9 mouse cellular contexts compared by ENCODE assay signal in the genomic region with DNA sequence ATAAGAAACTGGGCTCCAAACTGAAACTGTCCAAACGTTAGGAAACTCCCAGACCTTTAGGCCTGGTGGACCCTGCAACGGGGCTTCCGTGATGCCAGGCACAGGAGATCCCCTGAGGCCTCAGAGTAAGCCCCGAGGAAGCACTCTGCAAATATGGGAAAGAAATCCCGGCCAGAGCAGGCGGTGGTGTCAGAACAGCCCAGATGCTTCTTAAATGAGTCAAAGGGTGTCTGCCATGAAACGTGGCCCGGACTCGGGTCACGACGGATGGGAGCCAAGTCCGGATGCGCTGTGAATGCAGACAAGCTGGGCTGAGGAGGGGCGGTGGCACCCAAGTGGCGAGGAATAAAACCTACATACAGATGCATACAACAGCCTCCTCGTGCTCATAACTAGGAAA. TPM values are rescaled to one million over a fixed set of nuclear protein-coding genes. Genes with fewer than 3 reads are reported as not detected.
DNase-seq lines count a peak whose midpoint lies in the region; ATAC-seq lines count a peak whose summit lies in the region.
"Had no signal": no experiment of that assay in that cellular context is flagged by ENCODE, and none has a peak within 500 bp of the region (broad histone marks: within the 10 kb centered on the region; RNA-seq: fewer than 3 reads in every experiment).

No protein-coding gene starts in this region.

- intact Hi-C loops in heart, postnatal 10 days (cut with DNase I) = no loop called here

- DNase-seq in forebrain, embryonic 11.5 days (ENCODE audit: low spot score) = peak; percentile 84
- DNase-seq in embryonic facial prominence, embryonic 11.5 days (ENCODE audit: low spot score) = peak; percentile 82
- DNase-seq in heart, postnatal 10 days = peak; percentile 64 to 70
- DNase-seq in kidney, postnatal 14 days = peak; percentile 70
- DNase-seq in thymus, postnatal 14 days = peak; percentile 78
- no peak for DNase-seq in layer of hippocampus, adult 18-20 months (ENCODE audit: low spot score in 2 of 2)

- peak overlapping the region; percentile 51; the same call in 1 of the 2 replicates for H3K27ac ChIP-seq in forebrain, embryonic 11.5 days (ENCODE audit: low read depth, low read length)
- no peak overlapping the region for H3K27ac ChIP-seq in forebrain, embryonic 15.5 days (replicated peaks)
- H3K27ac ChIP-seq in embryonic facial prominence, embryonic 11.5 days (replicated peaks; ENCODE audit: low read depth, low read length) = no peak overlapping the region; the same call in 1 of the 2 replicates

- no peaks in the 10 kb centered on the region for H3K27me3 ChIP-seq in forebrain, embryonic 11.5 days (ENCODE audit: control insufficient read depth, insufficient read depth, low read length)
- no peaks in the 10 kb centered on the region for H3K27me3 ChIP-seq in forebrain, embryonic 15.5 days
- no peaks in the 10 kb centered on the region for H3K27me3 ChIP-seq in embryonic facial prominence, embryonic 11.5 days (ENCODE audit: control insufficient read depth, insufficient read depth, low read length)

- no peaks in the 10 kb centered on the region for H3K36me3 ChIP-seq in forebrain, embryonic 11.5 days (ENCODE audit: control insufficient read depth, insufficient read depth, low read length)
- no peaks in the 10 kb centered on the region for H3K36me3 ChIP-seq in forebrain, embryonic 15.5 days
- H3K36me3 ChIP-seq in embryonic facial prominence, embryonic 11.5 days (replicated peaks; ENCODE audit: control insufficient read depth, insufficient read depth, low read depth, low read length) = no peaks in the 10 kb centered on the region

- H3K4me1 ChIP-seq in forebrain, embryonic 11.5 days (replicated peaks; ENCODE audit: control insufficient read depth, insufficient read depth, low read length) = peaks cover 28% of the 10 kb centered on the region
- H3K4me1 ChIP-seq in forebrain, embryonic 15.5 days = peaks cover 19% of the 10 kb centered on the region
- H3K4me1 ChIP-seq in embryonic facial prominence, embryonic 11.5 days (ENCODE audit: control insufficient read depth, insufficient read depth, low read length) = peaks cover 3% of the 10 kb centered on the region; the same call in 1 of the 2 replicates

- 0 out of 2 replicates have a peak overlapping the region, but pooled peaks have one; percentile 3 for H3K9ac ChIP-seq in forebrain, embryonic 11.5 days (ENCODE audit: low read length)
- no peak overlapping the region for H3K9ac ChIP-seq in forebrain, embryonic 15.5 days (replicated peaks)
- no peak overlapping the region for H3K9ac ChIP-seq in embryonic facial prominence, embryonic 11.5 days (replicated peaks; ENCODE audit: low read length)

- H3K4me3 ChIP-seq in forebrain, embryonic 11.5 days (ENCODE audit: low read depth, low read length) = no peak overlapping the region
- H3K4me3 ChIP-seq in forebrain, embryonic 15.5 days = no peak overlapping the region
- H3K4me3 ChIP-seq in embryonic facial prominence, embryonic 11.5 days (ENCODE audit: low read depth, low read length) = no peak overlapping the region

- no peaks in the 10 kb centered on the region for H3K9me3 ChIP-seq in forebrain, embryonic 11.5 days (ENCODE audit: control insufficient read depth, low read length)
- no peaks in the 10 kb centered on the region for H3K9me3 ChIP-seq in forebrain, embryonic 15.5 days
- no peaks in the 10 kb centered on the region for H3K9me3 ChIP-seq in embryonic facial prominence, embryonic 11.5 days (replicated peaks; ENCODE audit: control insufficient read depth, low read length)

- peak; percentile 57 for ATAC-seq in forebrain, embryonic 11.5 days (replicated peaks; ENCODE audit: low FRiP score)
- no peak for ATAC-seq in forebrain, embryonic 15.5 days (replicated peaks)
- peak; percentile 6; the same call in 1 of the 2 replicates for ATAC-seq in embryonic facial prominence, embryonic 11.5 days (replicated peaks; ENCODE audit: insufficient number of reproducible peaks, low FRiP score, low TSS enrichment, low read depth)
- ATAC-seq in megakaryocyte-erythroid progenitor cell, adult 5-6 weeks (replicated peaks; ENCODE audit: low FRiP score, low TSS enrichment, poor library complexity, severe bottlenecking) = peak; percentile 51

- WGBS in forebrain, embryonic 11.5 days = 1% methylated on average over 16 of the region's 16 CpGs
- WGBS in forebrain, embryonic 15.5 days = 5% methylated on average over 16 of the region's 16 CpGs
- 2% methylated on average over 16 of the region's 16 CpGs for WGBS in embryonic facial prominence, embryonic 11.5 days

- peak overlapping the region; percentile 40; the same call in 1 of the 2 replicates for H3K4me2 ChIP-seq in forebrain, embryonic 11.5 days (ENCODE audit: low read depth, low read length, severe bottlenecking)
- no peak overlapping the region for H3K4me2 ChIP-seq in forebrain, embryonic 15.5 days (replicated peaks)
- H3K4me2 ChIP-seq in embryonic facial prominence, embryonic 11.5 days (ENCODE audit: low read depth, low read length) = peak overlapping the region; percentile 33

RNA-seq across cellular contexts. Expression of gene C130032M10Rik, which starts 11.6 kb away (rescaled TPM):
- polyA plus RNA-seq in forebrain, embryonic 11.5 days (2014; fragmentation: Nextera tagmentation; extraction: Ambion mirVana) = not detected in 2 replicates
- not detected in 2 replicates for polyA plus RNA-seq in forebrain, embryonic 15.5 days (2015; fragmentation: Nextera tagmentation; extraction: Ambion mirVana)
- polyA plus RNA-seq in embryonic facial prominence, embryonic 11.5 days (2014; fragmentation: Nextera tagmentation; extraction: Ambion mirVana) = not detected in 2 replicates
- not detected for total RNA-seq in heart, postnatal 10 days (2021)
- total RNA-seq in megakaryocyte-erythroid progenitor cell, adult 5-6 weeks (2014; fragmentation: Nextera tagmentation) = not detected in 2 replicates
- total RNA-seq in megakaryocyte-erythroid progenitor cell, adult 5-6 weeks (2017) = not detected in 2 replicates
- total RNA-seq in layer of hippocampus, adult 18-20 months (2021) = not detected
- total RNA-seq: MEL had no signal

RNA-seq across cellular contexts. Expression of gene Ccr4, which starts 22.4 kb away (rescaled TPM):
- polyA plus RNA-seq in forebrain, embryonic 11.5 days (2014; fragmentation: Nextera tagmentation; extraction: Ambion mirVana) = not detected in 2 replicates
- not detected in 2 replicates for polyA plus RNA-seq in forebrain, embryonic 15.5 days (2015; fragmentation: Nextera tagmentation; extraction: Ambion mirVana)
- not detected in 2 replicates for polyA plus RNA-seq in embryonic facial prominence, embryonic 11.5 days (2014; fragmentation: Nextera tagmentation; extraction: Ambion mirVana)
- total RNA-seq in heart, postnatal 10 days (2021) = under 1 TPM in 1 of 2 experiments, not detected in 1; 0.10 TPM
- not detected in 2 replicates for total RNA-seq in megakaryocyte-erythroid progenitor cell, adult 5-6 weeks (2014; fragmentation: Nextera tagmentation)
- total RNA-seq in megakaryocyte-erythroid progenitor cell, adult 5-6 weeks (2017) = not detected in 2 replicates
- not detected for total RNA-seq in layer of hippocampus, adult 18-20 months (2021)
- total RNA-seq: MEL had no signal

RNA-seq across cellular contexts. Expression of gene Trim71, which starts 37.1 kb away (rescaled TPM):
- 1.5 and 1.6 TPM in 2 replicates for polyA plus RNA-seq in forebrain, embryonic 11.5 days (2014; fragmentation: Nextera tagmentation; extraction: Ambion mirVana)
- 0.11 and 0.14 TPM in 2 replicates for polyA plus RNA-seq in forebrain, embryonic 15.5 days (2015; fragmentation: Nextera tagmentation; extraction: Ambion mirVana)
- 1.9 and 2.2 TPM in 2 replicates for polyA plus RNA-seq in embryonic facial prominence, embryonic 11.5 days (2014; fragmentation: Nextera tagmentation; extraction: Ambion mirVana)
- not detected for total RNA-seq in heart, postnatal 10 days (2021)
- not detected in 2 replicates for total RNA-seq in megakaryocyte-erythroid progenitor cell, adult 5-6 weeks (2014; fragmentation: Nextera tagmentation)
- not detected in 2 replicates for total RNA-seq in megakaryocyte-erythroid progenitor cell, adult 5-6 weeks (2017)
- 1 to 10 TPM; 1.2 to 2.0 TPM for total RNA-seq in layer of hippocampus, adult 18-20 months (2021)
- total RNA-seq: MEL had no signal

Comparison
In these comparisons a context has a peak if more than half of its experiments do, and no peak if none do; other contexts are left out.
1. DNase-seq: peak in forebrain, embryonic 11.5 days (single experiment), embryonic facial prominence, embryonic 11.5 days (single experiment), heart, postnatal 10 days (2 of 2), kidney, postnatal 14 days (single experiment) and thymus, postnatal 14 days (single experiment); none in layer of hippocampus, adult 18-20 months (0 of 2).